Mouse (Mus musculus) lung, postnatal 0 days (tissue): Measurements from ENCODE around the gene Polr3h. TPM values are rescaled to one million over a fixed set of nuclear protein-coding genes. Genes with fewer than 3 reads are reported as not detected.

Experiments used
- ATAC-seq: fragments of 200-750 bp; cut with Nextera tagmentation; 2 replicates; pipeline ENCODE4 v1.8.0; 2017; ENCODE audit warnings: moderate library complexity
- DNase-seq: peaks from one replicate; pipeline ENCODE4 v3.0.0-alpha.2; 2016; ENCODE audit warnings: low spot score
- H3K27ac ChIP-seq: fragments of 300-500 bp; sonication (generic); 2 replicates; pipeline ENCODE4 v1.5.1; 2014; ENCODE audit warnings: antibody characterized with exemption, mild to moderate bottlenecking, low read length, mixed read lengths
- H3K27me3 ChIP-seq: fragments of 300-500 bp; sonication (generic); replicated peaks from 2 replicates; pipeline ENCODE4 v1.6.1; 2014; ENCODE audit warnings: low read length, mixed read lengths; ENCODE audit not compliant: insufficient read depth
- H3K36me3 ChIP-seq: fragments of 300-500 bp; sonication (generic); 2 replicates; pipeline ENCODE4 v1.6.1; 2014; ENCODE audit warnings: low read length, mixed read lengths; ENCODE audit not compliant: insufficient read depth
- H3K4me1 ChIP-seq: fragments of 300-500 bp; sonication (generic); 2 replicates; pipeline ENCODE4 v1.6.1; 2014; ENCODE audit warnings: antibody characterized with exemption, low read depth, low read length, mixed read lengths; ENCODE audit not compliant: insufficient read depth
- H3K4me2 ChIP-seq: fragments of 300-500 bp; sonication (generic); replicated peaks from 2 replicates; pipeline ENCODE4 v1.6.1; 2014; ENCODE audit warnings: low read depth, mild to moderate bottlenecking, low read length, moderate library complexity, mixed read lengths
- H3K4me3 ChIP-seq: fragments of 300-500 bp; sonication (generic); 2 replicates; pipeline ENCODE4 v1.5.1; 2014; ENCODE audit warnings: low read depth, low read length
- H3K9ac ChIP-seq: fragments of 300-500 bp; sonication (generic); replicated peaks from 2 replicates; pipeline ENCODE4 v1.6.1; 2014; ENCODE audit warnings: low read depth, mild to moderate bottlenecking
- H3K9me3 ChIP-seq: fragments of 300-500 bp; sonication (generic); 2 replicates; pipeline ENCODE4 v1.6.1; 2016; ENCODE audit warnings: low read length, mixed read lengths
- CTCF ChIP-seq: IDR thresholded peaks from 2 replicates; pipeline ENCODE4 v1.5.1; 2016; ENCODE audit warnings: antibody characterized with exemption, mild to moderate bottlenecking
- EP300 ChIP-seq: IDR thresholded peaks from 2 replicates; pipeline ENCODE4 v1.6.1; 2016; ENCODE audit warnings: antibody characterized with exemption, mild to moderate bottlenecking, control low read depth
- WGBS: fragments of 180-500 bp; shearing (Covaris S2); extraction: QIAGEN DNeasy Blood & Tissue Kit; methylation state at CpG from one replicate; pipeline ENCODE4 v1.1.7; 2014; 5-methylcytosine and 5-hydroxymethylcytosine counted together
- polyA plus RNA-seq: library from polyadenylated mRNA; unstranded; fragments of >200 nt; fragmentation: Nextera tagmentation; extraction: Ambion mirVana; gene quantifications from 2 replicates; pipeline ENCODE4 v1.2.1, GENCODE M21; 2015

Polr3h gene
- polyA plus RNA-seq, 1 experiment from 2014 or later = 43.1 TPM

DNA sequence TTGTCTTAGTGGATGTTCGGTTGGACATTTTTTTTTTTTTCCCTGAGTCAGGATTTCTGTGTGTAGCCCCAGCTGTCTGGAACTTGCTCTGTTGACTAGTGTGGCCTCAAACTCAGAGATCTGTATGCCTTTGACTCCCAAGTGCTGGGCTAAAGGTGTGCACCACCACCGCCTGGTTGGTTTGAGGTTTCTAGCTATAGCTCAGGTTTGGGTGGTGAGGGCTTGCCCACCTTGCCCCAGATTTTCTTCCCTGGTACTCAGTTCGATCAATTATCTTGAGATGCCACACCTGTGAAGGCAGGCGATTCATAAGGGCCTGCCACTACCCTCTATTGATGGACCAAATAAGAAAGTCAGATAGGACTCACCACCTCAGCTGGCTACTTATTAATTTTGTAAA lies 78.9 kb downstream of the Polr3h start:
- Histone ChIP-seq H3K4me3 (no peak overlapping the region), H3K27ac (no peak overlapping the region), H3K4me1 (no peaks in the 10 kb centered on the region), H3K9me3 (no peaks in the 10 kb centered on the region), H3K27me3 (no peaks in the 10 kb centered on the region), H3K36me3 (peaks cover 20% of the 10 kb centered on the region), H3K9ac (no peak overlapping the region), H3K4me2 (no peak overlapping the region)
- DNase-seq (no peak), ATAC-seq (no peak)
- WGBS = 82% methylated on average over 4 of the region's 4 CpGs
- TF ChIP-seq EP300 (no peak), CTCF (no peak)

GRCm38 (mm10) chr15:81846755-81847154 lies 79.3 kb downstream of the Polr3h start:
- ATAC-seq = 0 out of 2 replicates have a peak, but pooled peaks have one; percentile 10
- Histone ChIP-seq H3K9me3 (no peaks in the 10 kb centered on the region), H3K27me3 (no peaks in the 10 kb centered on the region), H3K9ac (no peak overlapping the region), H3K4me2 (no peak overlapping the region), H3K4me3 (no peak overlapping the region), H3K27ac (no peak overlapping the region), H3K36me3 (peaks cover 20% of the 10 kb centered on the region), H3K4me1 (no peaks in the 10 kb centered on the region)
- no peak for DNase-seq
- WGBS = 79% methylated on average over 9 of the region's 9 CpGs
- TF ChIP-seq EP300 (no peak), CTCF (no peak)

DNA sequence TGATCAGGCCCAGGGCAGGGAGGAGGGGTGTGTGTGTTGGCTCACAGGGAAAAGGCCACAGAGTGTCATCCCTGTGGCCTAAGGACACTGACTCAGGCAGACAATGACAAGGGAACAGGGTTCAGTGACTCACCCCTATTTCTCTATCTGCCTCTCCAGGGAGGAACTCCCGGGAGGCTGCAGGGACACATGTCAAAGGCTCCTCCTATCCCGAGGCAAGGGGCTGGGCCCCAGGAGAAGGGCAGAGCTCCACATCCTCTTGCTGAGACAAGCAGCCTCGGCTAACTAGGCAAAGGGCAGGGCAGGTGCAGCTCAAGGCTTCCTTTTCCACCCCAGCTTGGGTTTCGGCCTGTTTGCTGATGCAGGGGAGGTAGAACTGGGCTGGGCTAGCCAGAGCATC lies 80.3 kb downstream of the Polr3h start:
- WGBS = 25% methylated on average over 4 of the region's 4 CpGs
- H3K9ac ChIP-seq = no peak overlapping the region
- H3K4me3 ChIP-seq = no peak overlapping the region
- H3K4me2 ChIP-seq = no peak overlapping the region
- H3K27ac ChIP-seq = no peak overlapping the region
- H3K4me1 ChIP-seq = no peaks in the 10 kb centered on the region
- no peaks in the 10 kb centered on the region for H3K9me3 ChIP-seq
- H3K36me3 ChIP-seq = peaks cover 10% of the 10 kb centered on the region
- DNase-seq (peak; percentile 68), ATAC-seq (peak; percentile 68)
- TF ChIP-seq EP300 (no peak), CTCF (no peak)
- no peaks in the 10 kb centered on the region for H3K27me3 ChIP-seq

GRCm38 (mm10) chr15:81845033-81845625 lies 80.9 kb downstream of the Polr3h start:
- Histone ChIP-seq H3K9ac (no peak overlapping the region), H3K27me3 (no peaks in the 10 kb centered on the region), H3K4me2 (no peak overlapping the region), H3K36me3 (peaks cover 7% of the 10 kb centered on the region; the same call in 1 of the 2 replicates), H3K4me3 (no peak overlapping the region), H3K9me3 (no peaks in the 10 kb centered on the region), H3K4me1 (peaks cover 1% of the 10 kb centered on the region; the same call in 1 of the 2 replicates), H3K27ac (no peak overlapping the region)
- no peak for DNase-seq
- no peak for ATAC-seq
- WGBS = 81% methylated on average over 5 of the region's 5 CpGs
- no peak for TF ChIP-seq CTCF

DNA sequence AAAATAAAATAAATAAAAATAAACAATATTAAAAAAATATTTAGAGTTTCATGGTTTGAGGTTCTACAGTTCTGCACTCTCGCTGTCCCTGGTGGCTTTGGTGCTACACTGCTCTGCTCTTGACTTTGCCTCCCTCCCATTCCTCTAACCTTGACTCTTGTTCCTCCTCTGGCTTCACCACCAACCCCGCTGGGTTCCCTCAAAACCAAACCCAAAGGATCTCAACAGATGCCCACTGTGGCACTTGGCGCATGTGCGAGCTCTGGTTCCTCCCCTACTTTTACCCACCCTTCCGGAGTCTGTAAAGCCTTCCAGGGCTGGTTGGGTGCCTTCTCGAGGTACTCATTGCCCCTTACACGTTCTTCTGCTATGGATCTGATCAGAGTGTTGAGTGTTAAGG lies 83.8 kb downstream of the Polr3h start:
- H3K27ac ChIP-seq = no peak overlapping the region
- ATAC-seq (no peak), DNase-seq (no peak)
- H3K36me3 ChIP-seq = no peaks in the 10 kb centered on the region; the same call in 1 of the 2 replicates
- H3K4me2 ChIP-seq = no peak overlapping the region
- H3K4me1 ChIP-seq = peaks cover 14% of the 10 kb centered on the region; the same call in 1 of the 2 replicates
- no peaks in the 10 kb centered on the region for H3K27me3 ChIP-seq
- no peak overlapping the region for H3K4me3 ChIP-seq
- 86% methylated on average over 7 of the region's 7 CpGs for WGBS
- H3K9ac ChIP-seq = no peak overlapping the region
- TF ChIP-seq CTCF (no peak), EP300 (no peak)
- H3K9me3 ChIP-seq = no peaks in the 10 kb centered on the region

GRCm38 (mm10) chr15:81840306-81840705 lies 85.7 kb downstream of the Polr3h start:
- H3K4me2 ChIP-seq = no peak overlapping the region
- no peak overlapping the region; the same call in 1 of the 2 replicates for H3K9ac ChIP-seq
- no peaks in the 10 kb centered on the region for H3K36me3 ChIP-seq
- peaks cover 28% of the 10 kb centered on the region; the same call in 1 of the 2 replicates for H3K4me1 ChIP-seq
- peak overlapping the region; percentile 88 for H3K27ac ChIP-seq
- TF ChIP-seq EP300 (no peak), CTCF (no peak)
- no peak for DNase-seq
- no peaks in the 10 kb centered on the region for H3K27me3 ChIP-seq
- no peak overlapping the region for H3K4me3 ChIP-seq
- no peak for ATAC-seq
- WGBS = 68% methylated on average over 7 of the region's 7 CpGs
- H3K9me3 ChIP-seq = no peaks in the 10 kb centered on the region
